Mouse (Mus musculus): ENCODE data around the gene Ube2j1.

Gene Ube2j1

GRCm38 (mm10) chr4:33070326-33070725 lies 39.1 kb downstream of the Ube2j1 start:
- DNase-seq (ENCODE audit: low spot score in 2 of 2): no peak

- no peak for DNase-seq (ENCODE audit: low spot score in 2 of 2)
These were observed 40.1 kb downstream of the Ube2j1 start for GRCm38 (mm10) chr4:33071337-33071736.

- no peak for DNase-seq (ENCODE audit: low spot score in 2 of 2)
These were observed 41.4 kb downstream of the Ube2j1 start for GRCm38 (mm10) chr4:33072526-33073161.

- no peak for DNase-seq (ENCODE audit: low spot score in 2 of 2)
These were observed 43.2 kb downstream of the Ube2j1 start for GRCm38 (mm10) chr4:33074406-33074805.

DNA sequence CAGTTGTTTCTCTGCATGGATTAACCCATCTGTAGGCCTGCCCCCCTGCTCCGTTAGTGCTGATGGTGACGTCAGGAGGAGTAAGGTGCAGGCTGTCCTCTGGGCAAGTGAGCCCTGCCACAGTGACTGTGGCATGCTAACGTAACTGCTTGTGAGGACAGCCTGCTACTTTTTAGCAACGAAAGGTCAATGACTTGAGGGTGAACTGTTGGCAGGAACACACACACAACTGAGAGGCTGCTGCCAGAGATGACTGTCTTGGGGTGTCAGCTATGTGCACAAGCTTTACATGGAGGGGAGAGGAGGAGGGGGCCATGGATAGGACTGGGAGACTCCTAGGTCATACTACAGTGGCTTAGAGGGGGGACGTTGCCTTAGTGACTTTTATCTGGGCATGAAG lies 43.6 kb downstream of the Ube2j1 start:
- no peak for DNase-seq (ENCODE audit: low spot score in 2 of 2)

DNA sequence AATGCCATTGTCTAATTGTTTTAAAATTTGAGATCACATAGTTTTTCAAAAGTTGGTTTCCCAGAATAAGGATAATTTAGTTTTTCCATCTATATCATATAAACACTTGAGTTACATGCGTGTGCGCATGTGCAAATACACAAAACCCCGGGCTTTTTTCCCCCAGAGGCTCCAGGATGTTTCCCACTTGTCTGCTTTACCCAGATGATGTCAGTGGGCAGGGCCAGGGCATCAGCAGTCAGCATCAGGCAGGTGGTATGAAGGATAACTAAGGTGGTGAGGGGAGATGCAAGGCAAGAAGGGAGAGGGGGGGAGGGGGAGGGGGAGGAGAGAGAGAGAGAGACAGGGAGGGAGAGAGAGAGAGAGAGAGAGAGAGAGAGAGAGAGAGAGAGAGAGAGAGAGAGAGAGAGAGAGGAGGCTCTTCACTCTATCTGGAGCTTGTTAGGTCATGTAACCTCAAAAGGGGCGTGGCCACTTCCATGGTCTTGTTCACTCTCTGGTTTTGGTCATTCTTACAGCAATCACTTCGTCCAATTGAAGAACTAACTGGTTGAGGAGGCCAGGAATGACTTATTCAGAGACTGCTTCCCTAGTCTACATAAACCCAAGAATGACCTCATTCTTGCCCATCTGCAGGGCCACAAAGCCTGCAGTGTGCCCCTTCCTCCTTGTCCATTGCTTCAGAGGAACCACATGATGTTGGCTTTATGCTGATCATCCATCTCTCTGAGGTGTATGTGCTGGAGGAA lies 44.7 kb downstream of the Ube2j1 start:
- DNase-seq (ENCODE audit: low spot score in 2 of 2): no peak

DNA sequence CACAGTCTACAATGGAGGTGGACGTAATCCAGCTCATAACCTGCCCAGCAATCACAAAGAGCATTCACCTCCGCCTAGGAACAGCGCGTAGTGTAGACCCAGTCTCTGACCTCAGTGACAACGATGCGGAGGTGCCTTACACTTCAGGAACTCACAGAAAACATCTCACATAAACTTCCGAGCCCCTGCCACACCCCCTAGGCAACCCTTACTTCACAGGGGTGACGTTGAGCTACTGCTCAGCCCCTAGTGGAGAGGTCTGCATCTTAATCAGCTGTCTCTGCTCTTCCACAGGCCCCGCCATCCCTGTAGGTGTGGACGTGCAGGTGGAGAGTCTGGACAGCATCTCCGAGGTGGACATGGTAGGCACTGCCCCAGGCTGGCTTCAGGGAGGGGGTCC lies 45.9 kb downstream of the Ube2j1 start:
- DNase-seq (ENCODE audit: low spot score in 2 of 2): no peak

DNA sequence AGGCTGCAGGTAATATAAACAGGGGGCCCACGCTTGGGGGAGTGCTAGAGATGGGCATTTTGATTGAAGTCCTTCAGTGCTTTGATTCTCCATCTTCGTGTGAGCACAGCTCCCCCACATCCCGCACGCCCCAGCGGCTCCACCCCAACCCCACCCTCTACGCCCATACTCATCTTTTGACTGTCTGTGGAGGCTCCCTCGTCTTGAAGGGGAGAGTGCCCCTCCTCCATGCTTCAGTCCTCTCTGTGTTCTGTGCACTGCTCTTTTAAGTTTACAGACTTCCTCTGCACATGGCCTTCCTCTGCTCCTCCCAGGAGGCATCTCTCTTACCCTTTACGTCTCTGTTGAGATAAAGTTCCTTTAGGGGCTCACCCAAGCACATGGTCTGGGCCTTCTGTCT lies 46.5 kb downstream of the Ube2j1 start:
- no peak for DNase-seq (ENCODE audit: low spot score in 2 of 2)

DNA sequence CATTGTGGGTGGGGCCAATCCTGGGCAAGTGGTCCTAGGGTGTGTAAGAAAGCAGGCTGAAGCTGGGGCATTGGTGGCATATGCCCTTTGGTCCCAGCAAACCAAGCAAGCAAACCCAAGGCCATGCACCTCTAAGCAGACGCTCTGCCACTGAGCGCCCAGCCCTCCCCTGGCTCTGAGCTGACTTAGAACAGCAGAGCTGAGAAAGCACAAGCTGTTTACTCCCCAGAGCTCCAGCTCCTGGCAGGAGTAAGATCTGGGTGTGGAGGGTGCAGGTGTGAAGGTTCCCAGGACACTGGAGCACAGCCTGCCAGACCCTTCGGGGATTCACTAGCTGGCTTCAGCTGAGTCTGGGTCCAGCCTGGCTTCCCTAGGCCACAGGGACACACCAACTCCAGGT lies 47.3 kb downstream of the Ube2j1 start:
- DNase-seq (ENCODE audit: low spot score in 2 of 2): no peak

GRCm38 (mm10) chr4:33099118-33099694 lies 68.0 kb downstream of the Ube2j1 start:
- no peak for DNase-seq (ENCODE audit: low spot score in 2 of 2)
